Mouse (Mus musculus): ENCODE results near the gene Acbd3. TPM values are rescaled to one million over a fixed set of nuclear protein-coding genes. Genes with fewer than 3 reads are reported as not detected.

The Acbd3 gene
- total and polyA plus RNA-seq, 2 experiments from 2014 or later: 18.4 to 28.3 TPM

DNA sequence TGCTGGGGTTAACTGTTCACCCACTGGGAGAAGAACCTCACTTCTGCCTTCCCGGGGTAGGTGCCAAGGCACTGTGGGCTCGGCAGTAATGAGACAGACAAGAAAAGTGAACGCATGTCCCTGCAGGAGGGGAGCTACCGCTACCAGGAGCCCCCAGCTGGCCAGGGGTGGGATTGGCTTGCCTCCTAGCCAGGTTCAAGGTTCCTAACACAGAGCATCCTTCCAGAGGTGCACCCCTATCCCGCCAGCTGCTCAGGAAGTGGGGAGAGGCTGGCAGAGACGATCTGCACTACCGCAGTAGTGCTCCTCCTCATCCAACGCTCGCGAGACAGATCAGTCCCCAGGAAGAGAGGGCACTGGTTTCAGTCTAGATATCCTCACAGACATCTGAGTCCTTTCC, 49.5 kb downstream of the Acbd3 start:
- ATAC-seq: no peak
- Histone ChIP-seq H3K27ac (no peak overlapping the region), H3K9ac (replicated peaks; ENCODE audit: low read length) (no peak overlapping the region), H3K4me2 (ENCODE audit: low read depth, low read length) (no peak overlapping the region), H3K4me1 (ENCODE audit: insufficient read depth, low read length) (no peaks in the 10 kb centered on the region), H3K36me3 (ENCODE audit: insufficient read depth, low read length) (no peaks in the 10 kb centered on the region), H3K27me3 (ENCODE audit: insufficient read depth, low read length) (no peaks in the 10 kb centered on the region), H3K9me3 (ENCODE audit: low read length) (no peaks in the 10 kb centered on the region), H3K4me3 (ENCODE audit: low read length) (no peak overlapping the region)
- 74% methylated on average over 10 of the region's 10 CpGs for WGBS
- no peak for DNase-seq (ENCODE audit: low spot score)
- TF ChIP-seq CTCF (IDR thresholded peaks at IDR 0.05; ENCODE audit: low read depth): no peak

DNA sequence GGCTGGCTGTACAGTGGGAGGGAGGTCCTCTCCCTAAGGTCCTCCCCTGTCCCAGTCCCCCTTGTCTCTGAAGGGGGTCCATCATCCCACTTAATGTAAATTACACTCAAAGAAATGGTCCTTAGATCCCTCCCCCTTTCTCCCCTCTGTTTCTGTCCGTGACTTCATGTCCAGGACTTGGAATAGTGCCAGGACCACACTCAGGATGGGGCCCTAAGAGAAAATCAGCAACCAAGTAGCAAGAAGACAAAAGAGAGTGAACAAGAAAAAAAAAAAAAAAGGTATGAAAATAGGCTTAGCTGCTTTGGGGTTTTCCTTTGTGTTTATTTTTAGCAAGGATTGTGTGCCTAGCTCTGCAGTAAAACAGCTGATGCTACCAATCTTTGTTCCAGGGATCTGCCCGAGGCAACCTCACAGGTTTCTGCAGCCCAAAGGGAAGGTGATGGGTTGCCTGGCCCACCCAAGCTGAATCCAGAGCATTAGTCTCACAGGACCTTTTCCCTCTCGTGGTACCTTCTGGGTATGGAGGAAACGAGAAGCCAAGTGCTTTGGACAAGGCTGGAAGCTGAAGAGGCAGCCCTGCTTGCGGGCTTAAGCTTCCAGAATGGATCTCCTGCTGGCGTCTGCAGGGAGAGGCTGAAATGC, 50.1 kb downstream of the Acbd3 start:
- no peak for TF ChIP-seq CTCF (IDR thresholded peaks at IDR 0.05; ENCODE audit: low read depth)
- no peak overlapping the region for H3K4me2 ChIP-seq (ENCODE audit: low read depth, low read length)
- H3K9ac ChIP-seq (replicated peaks; ENCODE audit: low read length): no peak overlapping the region
- no peak overlapping the region; the same call in 1 of the 2 replicates for H3K27ac ChIP-seq
- no peak overlapping the region for H3K4me3 ChIP-seq (ENCODE audit: low read length)
- no peaks in the 10 kb centered on the region for H3K9me3 ChIP-seq (ENCODE audit: low read length)
- no peaks in the 10 kb centered on the region for H3K36me3 ChIP-seq (ENCODE audit: insufficient read depth, low read length)
- WGBS: 41% methylated on average over 6 of the region's 6 CpGs
- no peaks in the 10 kb centered on the region for H3K4me1 ChIP-seq (ENCODE audit: insufficient read depth, low read length)
- DNase-seq (ENCODE audit: low spot score) (no peak), ATAC-seq (no peak)
- H3K27me3 ChIP-seq (ENCODE audit: insufficient read depth, low read length): no peaks in the 10 kb centered on the region

DNA sequence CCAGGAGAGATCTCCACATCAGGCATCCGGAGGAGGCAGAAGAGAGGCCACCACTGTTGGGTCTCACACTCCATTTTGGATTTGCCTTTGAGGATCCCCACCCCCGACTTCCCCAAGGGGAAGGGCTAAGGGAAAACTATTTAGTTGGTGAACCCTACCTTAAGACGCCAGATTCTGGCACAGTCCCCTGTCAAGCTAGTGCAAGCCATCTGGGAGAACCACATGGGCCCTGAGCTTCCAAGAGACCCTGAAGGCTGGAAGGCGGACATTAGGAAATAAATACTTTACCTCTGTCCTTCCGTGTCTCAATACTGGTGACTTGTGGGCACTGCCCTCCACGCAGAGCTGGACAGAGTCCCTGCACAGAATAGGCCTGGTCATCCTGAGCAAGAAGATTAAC, 50.7 kb downstream of the Acbd3 start:
- DNase-seq (ENCODE audit: low spot score): no peak
- Histone ChIP-seq H3K4me1 (ENCODE audit: insufficient read depth, low read length) (no peaks in the 10 kb centered on the region), H3K27me3 (ENCODE audit: insufficient read depth, low read length) (no peaks in the 10 kb centered on the region), H3K4me2 (ENCODE audit: low read depth, low read length) (no peak overlapping the region), H3K9ac (replicated peaks; ENCODE audit: low read length) (no peak overlapping the region), H3K4me3 (ENCODE audit: low read length) (no peak overlapping the region), H3K27ac (no peak overlapping the region), H3K36me3 (ENCODE audit: insufficient read depth, low read length) (no peaks in the 10 kb centered on the region), H3K9me3 (ENCODE audit: low read length) (no peaks in the 10 kb centered on the region)
- TF ChIP-seq CTCF (IDR thresholded peaks at IDR 0.05; ENCODE audit: low read depth): no peak
- no peak for ATAC-seq
- WGBS: 75% methylated on average over 6 of the region's 6 CpGs

DNA sequence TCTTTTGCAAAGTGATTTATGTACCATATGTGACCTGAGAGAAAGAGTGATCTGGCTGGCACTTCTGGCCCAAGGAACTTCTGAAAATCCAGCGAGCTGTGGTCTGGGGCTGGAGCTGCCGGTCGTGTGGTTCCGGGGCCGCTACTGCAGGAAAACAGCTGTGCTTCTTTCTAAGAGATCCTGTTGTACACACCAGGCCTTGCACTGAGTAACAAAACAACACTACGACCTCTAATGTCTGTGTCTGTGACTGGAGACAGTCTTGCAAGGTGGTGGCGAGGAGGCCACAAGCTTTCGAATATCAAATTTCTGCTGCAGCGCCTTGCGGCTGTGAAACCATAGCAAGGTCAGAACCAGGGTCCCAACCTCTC, 51.4 kb downstream of the Acbd3 start:
- peak overlapping the region; percentile 99 for H3K4me2 ChIP-seq (ENCODE audit: low read depth, low read length)
- H3K27ac ChIP-seq: peak overlapping the region; percentile 93; the same call in 1 of the 2 replicates
- 8% methylated on average over 10 of the region's 10 CpGs for WGBS
- TF ChIP-seq CTCF (IDR thresholded peaks at IDR 0.05; ENCODE audit: low read depth): no peak
- H3K4me1 ChIP-seq (ENCODE audit: insufficient read depth, low read length): no peaks in the 10 kb centered on the region
- no peak for DNase-seq (ENCODE audit: low spot score)
- H3K4me3 ChIP-seq (ENCODE audit: low read length): peak overlapping the region; percentile 65
- peak; percentile 25 for ATAC-seq
- no peaks in the 10 kb centered on the region for H3K9me3 ChIP-seq (ENCODE audit: low read length)
- H3K27me3 ChIP-seq (ENCODE audit: insufficient read depth, low read length): no peaks in the 10 kb centered on the region
- peak overlapping the region; percentile 86 for H3K9ac ChIP-seq (replicated peaks; ENCODE audit: low read length)
- no peaks in the 10 kb centered on the region for H3K36me3 ChIP-seq (ENCODE audit: insufficient read depth, low read length)

DNA sequence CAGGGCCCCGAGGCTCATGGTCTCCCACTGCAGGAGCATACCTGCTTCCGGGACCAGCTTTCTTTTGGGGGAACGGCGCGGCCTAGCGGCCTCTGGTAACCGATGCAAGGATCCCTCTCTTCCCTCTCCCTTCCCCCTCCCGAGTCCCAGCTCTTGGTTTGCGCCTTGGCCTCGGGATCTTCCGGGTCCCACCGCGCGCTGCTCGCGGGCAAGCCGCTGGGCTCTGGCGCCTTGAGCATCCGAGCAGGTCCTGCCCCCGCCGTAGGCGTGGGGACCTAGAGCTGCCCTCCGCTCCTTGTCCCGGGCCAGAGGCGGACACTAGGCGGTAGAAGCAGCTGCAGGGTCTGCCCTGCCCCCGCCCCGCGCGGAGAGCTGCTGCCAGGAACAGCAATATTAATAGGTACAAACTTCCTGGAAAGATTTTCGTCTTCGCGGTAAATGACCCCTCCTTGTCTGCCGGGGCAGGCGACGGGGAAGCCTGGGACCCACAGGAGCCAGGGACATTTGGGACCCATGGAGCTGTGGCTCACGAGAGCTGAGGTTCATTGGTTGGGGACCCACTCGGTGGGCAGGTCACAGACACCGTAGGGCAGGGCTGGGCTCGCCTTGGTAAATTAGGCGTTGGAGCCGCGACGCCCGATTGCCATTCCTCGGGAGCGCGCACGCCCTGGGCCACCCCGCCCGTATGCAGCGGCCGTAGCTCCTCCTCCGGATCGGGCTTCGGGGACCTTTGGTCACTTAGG, 52.0 kb downstream of the Acbd3 start:
- H3K27ac ChIP-seq: peak overlapping the region; percentile 93
- ATAC-seq (peak; percentile 90), DNase-seq (ENCODE audit: low spot score) (peak; percentile 92)
- H3K4me3 ChIP-seq (ENCODE audit: low read length): peak overlapping the region; percentile 65
- peak overlapping the region; percentile 86 for H3K9ac ChIP-seq (replicated peaks; ENCODE audit: low read length)
- H3K9me3 ChIP-seq (ENCODE audit: low read length): no peaks in the 10 kb centered on the region
- peak; percentile 74 for TF ChIP-seq CTCF (IDR thresholded peaks at IDR 0.05; ENCODE audit: low read depth)
- no peaks in the 10 kb centered on the region for H3K36me3 ChIP-seq (ENCODE audit: insufficient read depth, low read length)
- no peaks in the 10 kb centered on the region for H3K4me1 ChIP-seq (ENCODE audit: insufficient read depth, low read length)
- 1% methylated on average over 56 of the region's 56 CpGs for WGBS
- no peaks in the 10 kb centered on the region for H3K27me3 ChIP-seq (ENCODE audit: insufficient read depth, low read length)
- H3K4me2 ChIP-seq (ENCODE audit: low read depth, low read length): peak overlapping the region; percentile 99

DNA sequence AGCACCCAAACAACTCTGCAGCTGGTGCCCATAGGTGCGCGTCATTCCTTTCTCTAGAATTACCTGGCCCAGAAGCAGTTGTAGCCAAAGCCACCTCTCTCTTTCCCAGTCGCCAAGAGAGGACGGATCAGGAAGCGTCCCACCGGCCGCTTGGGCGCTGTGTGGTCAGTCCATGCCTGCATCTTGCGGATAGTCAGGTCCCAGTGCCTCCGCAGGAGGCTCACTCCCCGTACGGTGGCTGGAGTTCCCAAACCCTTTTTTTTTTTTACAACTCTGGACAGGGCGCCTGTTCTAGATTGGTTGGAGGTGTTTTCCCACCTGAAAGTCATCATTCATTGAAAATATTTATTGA, 52.5 kb downstream of the Acbd3 start:
- no peaks in the 10 kb centered on the region for H3K27me3 ChIP-seq (ENCODE audit: insufficient read depth, low read length)

DNA sequence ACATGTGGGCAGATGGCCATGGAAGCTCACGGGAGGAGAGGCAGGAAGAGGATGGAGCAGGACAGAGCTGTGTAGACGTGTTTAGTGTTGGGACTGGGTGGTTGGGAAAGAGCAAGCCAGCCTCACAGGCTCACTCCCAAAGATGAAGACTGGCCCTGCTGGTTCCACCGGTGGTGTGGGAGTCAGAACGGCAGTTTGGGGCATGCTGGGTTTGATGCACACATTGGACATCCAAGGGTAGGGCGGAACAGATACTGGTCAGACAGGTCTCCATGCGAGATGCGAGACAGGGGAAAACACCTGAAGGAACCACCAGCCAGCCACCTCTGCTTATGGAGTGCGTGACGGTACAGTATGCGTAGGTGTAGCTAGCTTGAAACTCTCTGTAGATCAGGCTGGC, 53.1 kb downstream of the Acbd3 start:
- WGBS: 87% methylated on average over 10 of the region's 10 CpGs
- no peaks in the 10 kb centered on the region for H3K36me3 ChIP-seq (ENCODE audit: insufficient read depth, low read length)
- no peak for ATAC-seq

More for the DNA sequence above, 52.5 kb downstream of the Acbd3 start:
- peak overlapping the region; percentile 93 for H3K27ac ChIP-seq
- no peaks in the 10 kb centered on the region for H3K36me3 ChIP-seq (ENCODE audit: insufficient read depth, low read length)
- peak overlapping the region; percentile 99 for H3K4me2 ChIP-seq (ENCODE audit: low read depth, low read length)
- DNase-seq (ENCODE audit: low spot score): no peak
- H3K9ac ChIP-seq (replicated peaks; ENCODE audit: low read length): peak overlapping the region; percentile 86
- peak overlapping the region; percentile 65 for H3K4me3 ChIP-seq (ENCODE audit: low read length)
- peak; percentile 54 for ATAC-seq
- no peaks in the 10 kb centered on the region for H3K4me1 ChIP-seq (ENCODE audit: insufficient read depth, low read length)
- 0% methylated on average over 13 of the region's 13 CpGs for WGBS
- TF ChIP-seq CTCF (IDR thresholded peaks at IDR 0.05; ENCODE audit: low read depth): no peak
- H3K9me3 ChIP-seq (ENCODE audit: low read length): no peaks in the 10 kb centered on the region

More for the DNA sequence above, 53.1 kb downstream of the Acbd3 start:
- no peaks in the 10 kb centered on the region for H3K9me3 ChIP-seq (ENCODE audit: low read length)
- H3K27me3 ChIP-seq (ENCODE audit: insufficient read depth, low read length): no peaks in the 10 kb centered on the region
- no peak for DNase-seq (ENCODE audit: low spot score)
- no peaks in the 10 kb centered on the region for H3K4me1 ChIP-seq (ENCODE audit: insufficient read depth, low read length)
- no peak overlapping the region for H3K9ac ChIP-seq (replicated peaks; ENCODE audit: low read length)
- H3K27ac ChIP-seq: no peak overlapping the region
- H3K4me3 ChIP-seq (ENCODE audit: low read length): peak overlapping the region; percentile 65; the same call in 1 of the 2 replicates
- peak overlapping the region; percentile 99 for H3K4me2 ChIP-seq (ENCODE audit: low read depth, low read length)
- TF ChIP-seq CTCF (IDR thresholded peaks at IDR 0.05; ENCODE audit: low read depth): no peak

Data from hindbrain, postnatal 0 days (tissue).